Mouse (Mus musculus) cerebellum, adult 2 months (tissue): ENCODE results near the gene AA986860. TPM values are rescaled to one million over a fixed set of nuclear protein-coding genes. Genes with fewer than 3 reads are reported as not detected.

Experiments used
- DNase-seq, 2 experiments: peaks; one replicate each; pipeline ENCODE4 v3.0.0; 2021
- H3K27ac ChIP-seq: fragments of 200-500 bp; 2 replicates; pipeline ENCODE4 v1.5.1; 2012; ENCODE audit warnings: low read length, control low read depth, inconsistent platforms; ENCODE audit not compliant: insufficient read depth
- H3K27me3 ChIP-seq: fragments of 200-500 bp; 2 replicates; pipeline ENCODE4 v1.6.1; 2012; ENCODE audit warnings: inconsistent platforms, mild to moderate bottlenecking, low read length, moderate library complexity; ENCODE audit not compliant: control insufficient read depth, insufficient read depth
- H3K4me1 ChIP-seq: fragments of 200-500 bp; 2 replicates; pipeline ENCODE4 v1.6.1; 2011; ENCODE audit warnings: low read length; ENCODE audit not compliant: control insufficient read depth, insufficient read depth
- H3K4me3 ChIP-seq: fragments of 200-500 bp; replicated peaks from 2 replicates; pipeline ENCODE3; 2011; ENCODE audit warnings: mild to moderate bottlenecking, low read depth, low read length, control low read depth; ENCODE audit not compliant: insufficient read depth
- CTCF ChIP-seq: fragments of 200-500 bp; IDR thresholded peaks from 2 replicates; pipeline ENCODE4 v1.5.1; 2011; ENCODE audit warnings: low read depth, mild to moderate bottlenecking, control low read depth, low read length, moderate library complexity, borderline replicate concordance; ENCODE audit not compliant: insufficient read depth
- POLR2A ChIP-seq: fragments of 200-500 bp; IDR thresholded peaks from 2 replicates; pipeline ENCODE4 v1.6.1; 2011; ENCODE audit warnings: low read length, control low read depth, borderline replicate concordance; ENCODE audit not compliant: insufficient read depth
- WGBS: fragments of 180-500 bp; shearing (Covaris S2); methylation state at CpG from one replicate; pipeline ENCODE4 v1.1.7; 2018; 5-methylcytosine and 5-hydroxymethylcytosine counted together
- polyA plus RNA-seq: library from polyadenylated mRNA; depleted of rRNA; stranded (reverse); fragments of >200 nt; gene quantifications from 2 replicates; pipeline ENCODE4 v1.2.3, GENCODE M21; 2012

AA986860 gene
- polyA plus RNA-seq, 1 experiment: 2.9 TPM

- DNase-seq: no peak
- Histone ChIP-seq H3K4me1 (peaks cover 12% of the 10 kb centered on the region), H3K27me3 (no peaks in the 10 kb centered on the region), H3K27ac (no peak overlapping the region), H3K4me3 (no peak overlapping the region)
- TF ChIP-seq POLR2A (no peak), CTCF (no peak)
- 89% methylated on average over 3 of the region's 3 CpGs for WGBS
Measured at GRCm38 (mm10) chr1:130738551-130739106, 6.9 kb downstream of the AA986860 start.

- 91% methylated on average over 3 of the region's 3 CpGs for WGBS
- no peaks in the 10 kb centered on the region for H3K27me3 ChIP-seq
- TF ChIP-seq CTCF (no peak), POLR2A (no peak)
Measured at GRCm38 (mm10) chr1:130739636-130740035, 7.9 kb downstream of the AA986860 start.

GRCm38 (mm10) chr1:130740227-130740648, 8.5 kb downstream of the AA986860 start:
- WGBS: 10% methylated on average over 4 of the region's 4 CpGs
- H3K4me3 ChIP-seq: no peak overlapping the region
- peak; percentile 74 to 82 for DNase-seq
- no peak overlapping the region for H3K27ac ChIP-seq
- H3K27me3 ChIP-seq: no peaks in the 10 kb centered on the region
- TF ChIP-seq POLR2A (no peak), CTCF (no peak)
- H3K4me1 ChIP-seq: peaks cover 12% of the 10 kb centered on the region

More at GRCm38 (mm10) chr1:130739636-130740035, 7.9 kb downstream of the AA986860 start:
- Histone ChIP-seq H3K4me3 (no peak overlapping the region), H3K27ac (no peak overlapping the region), H3K4me1 (peaks cover 12% of the 10 kb centered on the region)
- DNase-seq: no peak

- Histone ChIP-seq H3K4me3 (no peak overlapping the region), H3K27ac (no peak overlapping the region), H3K4me1 (peaks cover 12% of the 10 kb centered on the region), H3K27me3 (no peaks in the 10 kb centered on the region)
- TF ChIP-seq POLR2A: no peak
- TF ChIP-seq CTCF: no peak
- peak in 1 of 2 experiments; percentile 23 for DNase-seq
- 41% methylated on average over 15 of the region's 15 CpGs for WGBS
Measured at GRCm38 (mm10) chr1:130740781-130741720, 9.3 kb downstream of the AA986860 start.

- DNase-seq: no peak
- Histone ChIP-seq H3K4me1 (peaks cover 12% of the 10 kb centered on the region), H3K4me3 (no peak overlapping the region), H3K27me3 (no peaks in the 10 kb centered on the region), H3K27ac (no peak overlapping the region)
- TF ChIP-seq CTCF (no peak), POLR2A (no peak)
- 91% methylated on average over 7 of the region's 7 CpGs for WGBS
Measured at GRCm38 (mm10) chr1:130742201-130742600, 10.4 kb downstream of the AA986860 start.

GRCm38 (mm10) chr1:130743775-130744174, 12.0 kb downstream of the AA986860 start:
- WGBS: 100% methylated on average over 1 of the region's 1 CpGs
- H3K27ac ChIP-seq: no peak overlapping the region
- H3K4me1 ChIP-seq: peaks cover 12% of the 10 kb centered on the region
- TF ChIP-seq CTCF: no peak
- no peak for TF ChIP-seq POLR2A
- no peak overlapping the region for H3K4me3 ChIP-seq
- no peaks in the 10 kb centered on the region for H3K27me3 ChIP-seq
- no peak for DNase-seq

- 86% methylated on average over 2 of the region's 2 CpGs for WGBS
- H3K27ac ChIP-seq: no peak overlapping the region
- no peak for DNase-seq
- TF ChIP-seq CTCF (no peak), POLR2A (no peak)
- H3K4me1 ChIP-seq: peaks cover 12% of the 10 kb centered on the region
- H3K27me3 ChIP-seq: no peaks in the 10 kb centered on the region
- no peak overlapping the region for H3K4me3 ChIP-seq
Measured at GRCm38 (mm10) chr1:130744217-130744616, 12.4 kb downstream of the AA986860 start.
